Mouse (Mus musculus) megakaryocyte, embryonic 14.5 days (primary cell): ENCODE results near the gene Fyco1.

Source experiments
- FLI1 ChIP-seq: IDR thresholded peaks from 2 replicates; pipeline ENCODE4 v1.6.1; 2012; ENCODE audit warnings: low read length, inconsistent platforms, mixed read lengths
- GATA1 ChIP-seq: IDR thresholded peaks from 3 replicates; pipeline ENCODE4 v1.6.1; 2012; ENCODE audit warnings: mixed read lengths, low read length, inconsistent platforms, borderline replicate concordance

GRCm38 (mm10) chr9:123869167-123869784 is 17.6 kb upstream of the Fyco1 start:
- TF ChIP-seq GATA1 (no peak), FLI1 (no peak)
